Mouse (Mus musculus) forebrain, embryonic 15.5 days (tissue): ENCODE data around the gene Tmem178b. TPM values are rescaled to one million over a fixed set of nuclear protein-coding genes. Genes with fewer than 3 reads are reported as not detected.

ENCODE experiments used
- ATAC-seq: fragments of 200-750 bp; cut with Nextera tagmentation; replicated peaks from 2 replicates; pipeline ENCODE4 v1.8.0; 2017; ENCODE audit warnings: mild to moderate bottlenecking, moderate TSS enrichment, moderate library complexity
- H3K27ac ChIP-seq: fragments of 300-500 bp; sonication (generic); replicated peaks from 2 replicates; pipeline ENCODE4 v1.5.1; 2015; ENCODE audit warnings: mild to moderate bottlenecking, inconsistent platforms
- H3K27me3 ChIP-seq: fragments of 300-500 bp; sonication (generic); 2 replicates; pipeline ENCODE4 v1.6.1; 2015; ENCODE audit warnings: inconsistent platforms
- H3K36me3 ChIP-seq: fragments of 300-500 bp; sonication (generic); 2 replicates; pipeline ENCODE4 v1.6.1; 2015; ENCODE audit warnings: mild to moderate bottlenecking, inconsistent platforms
- H3K4me1 ChIP-seq: fragments of 300-500 bp; sonication (generic); 2 replicates; pipeline ENCODE4 v1.6.1; 2015; ENCODE audit warnings: inconsistent platforms
- H3K4me2 ChIP-seq: fragments of 300-500 bp; sonication (generic); replicated peaks from 2 replicates; pipeline ENCODE4 v1.6.1; 2015; ENCODE audit warnings: mild to moderate bottlenecking, inconsistent platforms
- H3K4me3 ChIP-seq: fragments of 300-500 bp; sonication (generic); 2 replicates; pipeline ENCODE4 v1.5.1; 2015; ENCODE audit warnings: mild to moderate bottlenecking, inconsistent platforms
- H3K9ac ChIP-seq: fragments of 300-500 bp; sonication (generic); replicated peaks from 2 replicates; pipeline ENCODE4 v1.6.1; 2015; ENCODE audit warnings: mild to moderate bottlenecking, inconsistent platforms
- H3K9me3 ChIP-seq: fragments of 300-500 bp; sonication (generic); 2 replicates; pipeline ENCODE4 v1.6.1; 2016; ENCODE audit warnings: inconsistent platforms
- WGBS: fragments of 180-500 bp; shearing (Covaris S2); methylation state at CpG from one replicate; pipeline ENCODE4 v1.1.7; 2015; ENCODE audit warnings: mixed read lengths; 5-methylcytosine and 5-hydroxymethylcytosine counted together
- polyA plus RNA-seq: library from polyadenylated mRNA; unstranded; fragments of >200 nt; fragmentation: Nextera tagmentation; extraction: Ambion mirVana; gene quantifications from 2 replicates; pipeline ENCODE4 v1.2.1, GENCODE M21; 2015

Gene Tmem178b
- polyA plus RNA-seq, 1 experiment from 2014 or later = 28.6 TPM

DNA sequence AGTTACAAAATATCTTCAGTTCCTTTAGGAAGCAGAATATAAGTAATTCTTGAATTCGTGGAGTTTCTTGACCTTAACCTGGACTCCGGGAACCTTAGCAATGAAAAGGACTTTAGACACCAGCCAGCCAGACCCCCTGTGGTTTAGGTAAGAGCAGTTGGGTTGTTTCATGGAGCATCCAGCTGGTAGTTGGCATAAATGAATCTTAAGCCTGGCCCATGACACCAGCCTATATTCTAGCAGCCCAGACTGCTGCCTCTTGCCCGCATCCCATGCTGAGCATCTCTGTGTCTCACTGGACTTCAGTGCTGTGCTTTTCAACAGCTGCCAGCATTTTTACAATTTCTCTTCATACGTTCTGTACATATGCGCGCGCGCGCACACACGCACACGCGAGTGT, 344.1 kb downstream of the Tmem178b start:
- no peaks in the 10 kb centered on the region for H3K4me1 ChIP-seq
- H3K9ac ChIP-seq = no peak overlapping the region
- H3K36me3 ChIP-seq = no peaks in the 10 kb centered on the region
- no peak for ATAC-seq
- no peak overlapping the region for H3K4me2 ChIP-seq
- 93% methylated on average over 12 of the region's 12 CpGs for WGBS
- no peak overlapping the region for H3K27ac ChIP-seq
- H3K27me3 ChIP-seq = no peaks in the 10 kb centered on the region
- no peaks in the 10 kb centered on the region for H3K9me3 ChIP-seq
- H3K4me3 ChIP-seq = no peak overlapping the region

DNA sequence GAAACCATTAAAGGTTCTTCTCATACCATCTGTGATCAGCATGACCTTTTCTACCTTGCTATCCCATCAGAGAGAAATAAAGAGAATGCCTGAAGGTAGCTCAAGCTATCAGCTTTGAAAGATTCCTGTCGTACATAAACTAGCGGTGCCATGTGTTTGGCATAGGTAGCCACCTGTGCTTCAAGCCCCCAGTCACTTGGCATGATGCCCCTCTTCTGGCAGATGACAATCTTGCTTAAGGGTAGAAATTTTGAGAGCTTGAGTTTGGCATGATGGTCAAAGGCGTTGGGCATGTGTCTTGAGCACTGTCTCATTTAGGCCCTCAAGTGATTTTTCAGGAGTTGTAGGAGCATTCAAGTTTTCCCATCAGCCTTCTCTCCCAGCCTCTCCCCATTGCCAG, 344.6 kb downstream of the Tmem178b start:
- WGBS = 86% methylated on average over 3 of the region's 3 CpGs
- ATAC-seq = no peak
- Histone ChIP-seq H3K9ac (no peak overlapping the region), H3K27ac (no peak overlapping the region), H3K9me3 (no peaks in the 10 kb centered on the region), H3K36me3 (no peaks in the 10 kb centered on the region), H3K27me3 (no peaks in the 10 kb centered on the region), H3K4me1 (no peaks in the 10 kb centered on the region), H3K4me2 (no peak overlapping the region), H3K4me3 (no peak overlapping the region)

DNA sequence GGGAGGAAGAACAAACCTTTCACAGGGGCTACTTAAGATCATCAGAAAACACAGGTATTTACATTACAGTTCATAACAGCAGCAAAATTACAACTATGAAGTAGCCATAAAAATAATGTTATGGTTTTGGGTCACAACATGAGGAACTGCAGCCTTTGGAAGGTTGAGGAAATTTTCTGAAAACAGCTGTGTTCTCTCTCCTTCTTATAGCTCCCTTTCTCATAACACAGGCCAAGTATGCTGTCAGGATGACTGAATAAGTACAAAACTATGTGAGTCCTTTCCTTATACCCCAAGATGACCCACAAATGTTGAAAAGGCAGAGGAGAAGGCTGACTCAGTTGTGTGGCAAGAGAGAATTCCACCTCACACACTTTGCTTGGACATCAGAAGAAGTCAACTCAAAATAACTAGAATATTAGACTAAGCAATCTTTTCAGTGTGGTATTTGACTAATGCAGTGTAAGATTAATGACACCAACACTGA, 347.6 kb downstream of the Tmem178b start:
- H3K9me3 ChIP-seq = no peaks in the 10 kb centered on the region
- H3K27me3 ChIP-seq = no peaks in the 10 kb centered on the region
- no peak overlapping the region for H3K4me2 ChIP-seq
- H3K4me3 ChIP-seq = no peak overlapping the region
- 0 out of 2 replicates have a peak, but pooled peaks cover under 1% of the 10 kb centered on the region for H3K4me1 ChIP-seq
- H3K27ac ChIP-seq = no peak overlapping the region
- no peaks in the 10 kb centered on the region for H3K36me3 ChIP-seq
- ATAC-seq = no peak
- H3K9ac ChIP-seq = no peak overlapping the region

DNA sequence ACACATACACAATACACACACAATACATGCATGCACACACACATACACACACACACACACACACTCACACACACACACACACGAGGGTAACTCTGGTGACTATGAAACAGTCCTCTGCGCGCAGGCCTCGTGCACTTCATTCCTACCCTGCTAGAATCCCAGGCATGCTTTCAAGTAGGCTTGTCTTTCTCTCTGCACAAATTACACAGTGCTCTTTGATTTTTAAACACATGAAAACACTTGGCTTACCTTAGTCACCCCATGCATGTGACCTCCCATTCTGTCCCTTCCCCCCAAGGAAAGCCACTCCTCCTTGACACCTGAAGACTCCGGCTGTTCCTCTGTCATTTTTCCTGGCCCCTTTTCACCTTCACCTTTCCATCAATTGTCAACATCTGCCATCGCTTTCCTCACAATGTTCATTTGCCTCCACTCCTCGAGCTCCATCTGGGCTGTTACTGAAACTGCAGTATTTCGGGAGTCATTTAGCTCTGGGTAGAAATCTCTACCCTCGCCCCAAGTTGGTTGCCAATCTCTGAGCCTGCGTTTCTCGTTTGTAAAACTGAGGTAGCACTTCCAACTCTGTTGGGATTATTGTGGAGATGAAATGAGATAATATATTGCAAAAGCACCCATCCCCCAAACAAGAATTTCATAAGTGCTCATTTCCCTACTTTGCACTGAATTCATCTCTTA, 352.7 kb downstream of the Tmem178b start:
- Histone ChIP-seq H3K9me3 (no peaks in the 10 kb centered on the region), H3K4me3 (no peak overlapping the region), H3K4me2 (no peak overlapping the region), H3K36me3 (no peaks in the 10 kb centered on the region), H3K27me3 (no peaks in the 10 kb centered on the region), H3K27ac (peak overlapping the region; percentile 49; the same call in 1 of the 2 replicates), H3K4me1 (peaks cover 17% of the 10 kb centered on the region), H3K9ac (no peak overlapping the region)
- 0 out of 2 replicates have a peak, but pooled peaks have one; percentile 27 for ATAC-seq
- 71% methylated on average over 11 of the region's 11 CpGs for whole genome bisulfite sequencing

GRCm38 (mm10) chr6:40228981-40229380, 355.9 kb downstream of the Tmem178b start:
- no peaks in the 10 kb centered on the region for H3K9me3 ChIP-seq
- H3K27ac ChIP-seq = no peak overlapping the region
- no peaks in the 10 kb centered on the region for H3K36me3 ChIP-seq
- peaks cover 17% of the 10 kb centered on the region for H3K4me1 ChIP-seq
- WGBS = 67% methylated on average over 2 of the region's 2 CpGs
- no peak overlapping the region for H3K4me2 ChIP-seq
- H3K27me3 ChIP-seq = no peaks in the 10 kb centered on the region
- no peak overlapping the region for H3K9ac ChIP-seq
- H3K4me3 ChIP-seq = no peak overlapping the region
- ATAC-seq = no peak

DNA sequence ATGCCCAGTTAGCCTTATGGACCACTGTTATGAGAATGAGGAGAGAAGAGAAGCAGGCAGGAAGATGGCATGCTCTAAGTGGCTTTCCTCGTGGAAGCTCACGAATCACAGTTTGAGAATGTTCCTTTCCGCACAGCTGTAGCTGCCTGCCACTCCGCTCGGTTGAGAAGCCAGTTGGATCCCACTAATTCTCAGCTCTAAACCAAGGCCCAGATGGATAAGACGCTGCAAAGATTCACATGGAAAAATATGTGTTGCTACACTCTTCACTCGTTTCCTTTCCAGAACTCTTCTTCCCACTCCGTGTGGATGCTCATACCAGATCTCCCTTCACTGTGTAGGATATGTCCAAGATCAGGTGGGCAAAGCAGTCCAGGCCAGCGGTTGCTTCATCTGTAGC, 356.9 kb downstream of the Tmem178b start:
- ATAC-seq = peak; percentile 66; the same call in 1 of the 2 replicates
- H3K9me3 ChIP-seq = no peaks in the 10 kb centered on the region
- WGBS = 78% methylated on average over 9 of the region's 9 CpGs
- no peak overlapping the region for H3K4me3 ChIP-seq
- 0 out of 2 replicates have a peak overlapping the region, but pooled peaks have one; percentile 3 for H3K27ac ChIP-seq
- no peaks in the 10 kb centered on the region for H3K27me3 ChIP-seq
- no peaks in the 10 kb centered on the region for H3K36me3 ChIP-seq
- H3K4me2 ChIP-seq = no peak overlapping the region
- H3K4me1 ChIP-seq = peaks cover 21% of the 10 kb centered on the region
- no peak overlapping the region for H3K9ac ChIP-seq

- ATAC-seq = no peak
- Histone ChIP-seq H3K27me3 (no peaks in the 10 kb centered on the region), H3K4me2 (no peak overlapping the region), H3K9me3 (no peaks in the 10 kb centered on the region), H3K36me3 (no peaks in the 10 kb centered on the region), H3K9ac (no peak overlapping the region), H3K4me1 (peaks cover 19% of the 10 kb centered on the region), H3K27ac (no peak overlapping the region), H3K4me3 (no peak overlapping the region)
- WGBS = 33% methylated on average over 5 of the region's 5 CpGs
These were observed 361.0 kb downstream of the Tmem178b start for GRCm38 (mm10) chr6:40234066-40234465.

DNA sequence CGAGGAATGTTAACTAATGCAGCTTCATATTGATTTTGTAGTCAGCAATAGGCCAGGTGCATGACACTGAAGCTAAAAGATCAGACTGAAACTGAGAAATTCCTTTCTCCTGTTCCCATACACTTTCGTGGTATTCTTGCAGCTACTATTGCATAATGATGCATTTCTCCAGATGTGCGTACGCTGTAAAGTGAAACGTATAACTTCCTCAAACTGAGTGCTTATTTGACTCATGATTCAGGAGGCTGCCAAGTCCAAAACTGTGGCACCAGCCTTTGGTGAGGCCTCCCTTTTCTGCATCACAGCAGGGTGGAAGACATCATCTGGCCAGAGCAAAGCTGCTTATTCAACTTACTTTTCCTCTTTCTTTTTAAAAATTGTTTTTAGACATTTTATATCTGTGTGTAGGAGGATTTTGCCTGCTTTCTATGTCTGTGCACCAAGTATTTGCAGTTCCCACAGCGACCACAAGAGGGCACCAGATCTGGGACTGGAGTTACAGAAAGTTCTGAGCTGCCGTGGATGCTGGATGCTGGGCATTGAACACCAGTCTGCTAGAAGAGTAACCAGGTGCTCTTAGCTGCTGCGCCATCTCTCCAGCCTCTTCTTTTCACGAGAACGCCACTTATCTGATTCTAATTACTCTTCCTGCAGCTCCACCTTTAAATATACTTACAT, 362.9 kb downstream of the Tmem178b start:
- Histone ChIP-seq H3K4me1 (peaks cover 10% of the 10 kb centered on the region), H3K27ac (no peak overlapping the region), H3K4me2 (no peak overlapping the region), H3K4me3 (no peak overlapping the region), H3K36me3 (no peaks in the 10 kb centered on the region), H3K9ac (no peak overlapping the region), H3K27me3 (no peaks in the 10 kb centered on the region), H3K9me3 (no peaks in the 10 kb centered on the region)
- WGBS = 46% methylated on average over 10 of the region's 10 CpGs
- ATAC-seq = peak; percentile 54; the same call in 1 of the 2 replicates

DNA sequence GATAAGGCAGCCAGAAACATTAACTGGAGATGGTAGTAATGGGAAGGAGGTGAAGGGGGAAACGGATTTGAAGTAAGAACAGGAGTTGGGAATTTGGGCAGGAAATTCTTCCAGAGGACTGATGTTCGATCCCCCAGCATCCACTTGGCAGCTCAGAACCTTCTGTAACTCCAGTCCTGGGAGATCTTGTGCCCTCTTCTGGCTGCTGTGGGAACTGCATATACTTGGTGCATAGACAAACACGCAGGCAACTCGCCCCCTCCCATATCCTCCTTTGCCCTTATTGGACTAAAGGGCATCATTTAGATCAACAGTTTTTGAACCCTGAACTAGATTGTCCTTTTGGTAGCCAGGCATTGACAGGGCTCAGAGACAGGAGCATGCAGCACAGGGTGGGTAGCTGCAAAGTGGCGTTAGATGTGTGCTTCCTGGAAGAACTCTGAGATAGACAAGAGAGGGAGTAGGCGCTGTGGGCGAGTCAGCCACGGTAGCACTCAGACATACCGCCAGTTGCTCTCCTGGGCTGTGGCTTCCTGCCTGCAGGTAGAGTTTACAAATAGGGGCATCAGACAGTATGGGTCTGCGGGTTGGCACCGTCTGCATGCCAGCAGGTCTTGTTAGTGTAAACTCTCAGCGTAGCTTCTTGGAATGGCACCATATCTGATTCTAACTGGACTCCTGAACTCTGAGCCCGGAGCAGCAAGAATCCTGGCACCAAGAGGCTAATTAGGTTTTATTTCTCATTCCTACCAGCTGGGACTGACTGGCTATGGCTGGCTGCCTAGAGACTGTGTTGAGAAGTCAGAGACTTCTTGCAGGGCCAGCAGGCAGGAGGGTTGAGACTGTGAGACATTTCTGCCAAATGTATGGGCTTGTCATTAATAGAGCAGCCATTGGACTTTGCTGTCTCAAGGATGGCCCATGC, 364.0 kb downstream of the Tmem178b start:
- ATAC-seq = peak; percentile 47
- H3K4me3 ChIP-seq = no peak overlapping the region

DNA sequence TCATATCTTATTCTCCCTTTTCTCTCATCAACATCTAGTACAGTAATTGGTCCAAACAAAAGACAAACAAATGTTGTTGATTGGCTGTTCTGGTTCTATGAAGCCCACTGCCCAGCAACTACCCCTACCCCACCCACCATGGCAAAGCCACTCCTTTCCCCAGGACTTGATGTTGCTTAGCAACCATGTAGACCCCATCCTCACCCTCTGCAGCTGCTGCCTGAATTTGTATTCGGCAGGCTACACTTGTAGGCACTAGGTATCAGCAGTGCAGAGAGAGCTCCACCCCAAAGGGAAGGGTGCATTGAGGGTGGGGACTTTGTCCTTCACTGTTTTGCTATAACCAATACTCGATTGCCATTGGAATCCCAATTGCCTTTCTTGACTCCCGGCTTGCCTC, 365.8 kb downstream of the Tmem178b start:
- Histone ChIP-seq H3K9me3 (no peaks in the 10 kb centered on the region), H3K27ac (no peak overlapping the region), H3K36me3 (no peaks in the 10 kb centered on the region), H3K4me1 (peaks cover 10% of the 10 kb centered on the region), H3K9ac (no peak overlapping the region), H3K4me2 (no peak overlapping the region), H3K4me3 (no peak overlapping the region), H3K27me3 (no peaks in the 10 kb centered on the region)
- no peak for ATAC-seq
- WGBS = 71% methylated on average over 3 of the region's 3 CpGs

More for the DNA sequence above, 364.0 kb downstream of the Tmem178b start:
- Histone ChIP-seq H3K4me1 (peaks cover 10% of the 10 kb centered on the region), H3K27me3 (no peaks in the 10 kb centered on the region), H3K9ac (no peak overlapping the region), H3K9me3 (no peaks in the 10 kb centered on the region), H3K27ac (peak overlapping the region; percentile 20; the same call in 1 of the 2 replicates), H3K36me3 (no peaks in the 10 kb centered on the region), H3K4me2 (no peak overlapping the region)
- 55% methylated on average over 13 of the region's 13 CpGs for WGBS

DNA sequence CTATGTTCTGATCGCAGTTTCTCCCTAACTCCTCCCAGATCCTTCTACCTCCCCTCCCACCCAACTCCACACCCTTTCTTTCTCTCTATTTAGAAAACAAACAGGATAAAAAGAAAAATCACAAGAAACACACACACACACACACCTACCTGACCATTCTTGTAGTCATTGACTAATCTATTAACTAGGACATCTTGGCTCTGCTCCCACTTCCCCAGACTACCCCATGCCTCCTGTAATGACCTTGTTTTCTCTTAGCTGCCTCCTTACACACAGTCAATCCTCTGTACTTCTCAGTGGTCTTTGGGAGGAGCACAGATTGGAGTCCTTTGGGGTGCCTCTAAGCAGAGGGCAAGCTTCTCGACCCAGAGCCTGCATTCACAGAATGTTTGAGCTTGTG, 367.6 kb downstream of the Tmem178b start:
- Histone ChIP-seq H3K4me2 (no peak overlapping the region), H3K36me3 (no peaks in the 10 kb centered on the region), H3K9ac (no peak overlapping the region), H3K27me3 (no peaks in the 10 kb centered on the region), H3K27ac (no peak overlapping the region), H3K4me3 (no peak overlapping the region), H3K9me3 (no peaks in the 10 kb centered on the region), H3K4me1 (peaks cover 7% of the 10 kb centered on the region)
- WGBS = 73% methylated on average over 2 of the region's 2 CpGs
- ATAC-seq = no peak
